Mouse (Mus musculus): ENCODE measurements around the gene Cdc42bpg. TPM values are rescaled to one million over a fixed set of nuclear protein-coding genes. Genes with fewer than 3 reads are reported as not detected.
"Not testable (repeated sequence)": the region's sequence is repeated elsewhere in the genome, so short reads cannot be mapped to it uniquely, and the experiment has no call there.

Gene Cdc42bpg
- polyA plus RNA-seq, 1 experiment, result 10.0 TPM

DNA sequence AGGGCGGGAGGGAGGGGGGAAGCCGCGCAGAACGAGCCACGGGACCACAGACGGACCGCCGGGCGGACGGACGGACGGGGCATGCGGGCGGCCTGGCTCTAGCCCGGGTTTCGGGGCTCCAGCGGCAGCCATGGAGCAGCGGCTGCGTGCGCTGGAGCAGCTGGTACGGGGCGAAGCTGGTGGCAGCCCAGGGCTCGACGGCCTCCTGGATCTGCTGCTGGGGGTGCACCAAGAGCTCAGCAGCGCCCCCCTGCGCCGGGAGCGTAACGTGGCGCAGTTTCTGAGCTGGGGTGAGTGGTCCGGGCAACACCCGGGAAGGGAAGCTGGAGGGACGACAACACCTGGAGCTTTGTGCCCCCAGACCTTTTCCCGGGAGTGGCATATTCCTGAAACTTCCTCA lies 330 bp downstream of the Cdc42bpg start:
- Histone ChIP-seq H3K27me3 (ENCODE audit: control insufficient read depth, insufficient read depth, insufficient read length) (no peaks in the 10 kb centered on the region), H3K36me3 (ENCODE audit: control insufficient read depth, insufficient read depth) (no peaks in the 10 kb centered on the region), H3K79me2 (ENCODE audit: control insufficient read depth, insufficient read depth) (no peaks in the 10 kb centered on the region), H3K4me2 (ENCODE audit: low read depth) (peak overlapping the region; percentile 69), H3K4me3 (peak overlapping the region; percentile 19), H3ac (ENCODE audit: control insufficient read depth, insufficient read length) (peak overlapping the region; percentile 15)
- TF ChIP-seq POLR2AphosphoS2 (IDR thresholded peaks at IDR 0.05; ENCODE audit: insufficient read length, low read depth) (peak; percentile 37), POLR2A (IDR thresholded peaks at IDR 0.05; ENCODE audit: insufficient read length, low read depth) (peak; percentile 54), MYOD1 (IDR thresholded peaks at IDR 0.05; ENCODE audit: control insufficient read depth in 1 of 3, insufficient read length in 2 of 3, low read depth in 2 of 3) (peak in 1 of 3 experiments; percentile 39), TCF3 (IDR thresholded peaks at IDR 0.05; ENCODE audit: insufficient read length, low read depth) (no peak), MAX (IDR thresholded peaks at IDR 0.05; ENCODE audit: low read depth) (no peak), E2F4 (IDR thresholded peaks at IDR 0.05; ENCODE audit: insufficient read depth) (no peak), CEBPB (IDR thresholded peaks at IDR 0.05; ENCODE audit: insufficient read depth, poor library complexity, severe bottlenecking) (no peak), MYOG (IDR thresholded peaks at IDR 0.05; ENCODE audit: control insufficient read depth in 1 of 3, insufficient read depth in 1 of 3, insufficient read length in 2 of 3, low read depth in 2 of 3) (peak in 2 of 3 experiments; percentile 53 to 79)

DNA sequence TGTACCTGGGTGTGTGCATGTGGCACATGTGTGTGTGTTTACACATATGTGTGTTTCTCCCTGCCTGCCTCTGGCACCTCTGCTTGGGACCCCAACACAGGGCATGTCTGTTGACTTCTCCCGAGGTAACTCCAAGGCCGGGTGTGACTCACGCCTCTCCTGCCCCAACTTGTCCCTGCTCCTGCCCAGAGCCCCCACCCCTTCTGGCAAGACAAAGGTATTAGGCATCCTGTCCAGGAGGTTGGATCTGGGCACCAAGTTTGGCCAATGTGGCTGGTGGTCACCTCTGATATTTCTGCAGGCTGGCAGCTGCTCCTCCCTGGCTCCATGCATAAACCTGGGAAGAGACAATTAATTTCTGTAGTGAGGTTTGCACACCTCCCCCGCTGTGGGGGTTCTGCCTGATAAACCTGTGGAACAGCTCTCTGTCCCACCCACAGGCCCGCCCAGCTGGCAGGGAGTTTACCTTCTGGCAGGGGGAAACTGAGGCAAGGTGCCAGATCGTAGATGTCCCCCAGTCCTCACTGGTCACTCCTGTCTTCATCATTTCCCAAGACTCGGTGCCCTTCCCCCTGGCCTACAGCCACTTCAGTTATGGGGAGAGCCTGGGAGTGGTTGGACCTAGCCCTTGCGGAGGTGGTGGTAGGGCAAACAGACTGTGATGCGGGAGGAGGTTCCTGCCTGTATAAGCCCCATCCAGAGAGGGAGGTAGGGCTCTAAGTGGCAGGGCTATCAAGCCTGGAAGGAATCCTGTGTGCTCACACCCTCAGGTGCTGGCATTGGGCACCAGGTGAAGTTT lies 1.7 kb downstream of the Cdc42bpg start:
- TF ChIP-seq MAX (IDR thresholded peaks at IDR 0.05; ENCODE audit: low read depth) (no peak), POLR2AphosphoS2 (IDR thresholded peaks at IDR 0.05; ENCODE audit: insufficient read length, low read depth) (no peak), POLR2A (IDR thresholded peaks at IDR 0.05; ENCODE audit: insufficient read length, low read depth) (no peak), SRF (IDR thresholded peaks at IDR 0.05; ENCODE audit: control insufficient read depth, insufficient read length, low read depth) (no peak), REST (IDR thresholded peaks at IDR 0.05; ENCODE audit: insufficient read depth, insufficient read length) (no peak), TCF3 (IDR thresholded peaks at IDR 0.05; ENCODE audit: insufficient read length, low read depth) (no peak), USF1 (IDR thresholded peaks at IDR 0.05; ENCODE audit: low read depth) (no peak), MYOG (IDR thresholded peaks at IDR 0.05; ENCODE audit: control insufficient read depth in 1 of 3, insufficient read depth in 1 of 3, insufficient read length in 2 of 3, low read depth in 2 of 3) (no peak), E2F4 (IDR thresholded peaks at IDR 0.05; ENCODE audit: insufficient read depth) (no peak), CEBPB (IDR thresholded peaks at IDR 0.05; ENCODE audit: insufficient read depth, poor library complexity, severe bottlenecking) (no peak), TCF12 (IDR thresholded peaks at IDR 0.05; ENCODE audit: insufficient read depth, poor library complexity, severe bottlenecking) (no peak), MYOD1 (IDR thresholded peaks at IDR 0.05; ENCODE audit: control insufficient read depth in 1 of 3, insufficient read length in 2 of 3, low read depth in 2 of 3) (no peak)
- H3K27me3 ChIP-seq (ENCODE audit: control insufficient read depth, insufficient read depth, insufficient read length), result no peaks in the 10 kb centered on the region
- H3K36me3 ChIP-seq (ENCODE audit: control insufficient read depth, insufficient read depth), result no peaks in the 10 kb centered on the region
- H3K79me2 ChIP-seq (ENCODE audit: control insufficient read depth, insufficient read depth), result no peaks in the 10 kb centered on the region
- H3K4me3 ChIP-seq, result no peak overlapping the region
- no peak overlapping the region for H3ac ChIP-seq (ENCODE audit: control insufficient read depth, insufficient read length)
- no peak overlapping the region for H3K4me2 ChIP-seq (ENCODE audit: low read depth)

DNA sequence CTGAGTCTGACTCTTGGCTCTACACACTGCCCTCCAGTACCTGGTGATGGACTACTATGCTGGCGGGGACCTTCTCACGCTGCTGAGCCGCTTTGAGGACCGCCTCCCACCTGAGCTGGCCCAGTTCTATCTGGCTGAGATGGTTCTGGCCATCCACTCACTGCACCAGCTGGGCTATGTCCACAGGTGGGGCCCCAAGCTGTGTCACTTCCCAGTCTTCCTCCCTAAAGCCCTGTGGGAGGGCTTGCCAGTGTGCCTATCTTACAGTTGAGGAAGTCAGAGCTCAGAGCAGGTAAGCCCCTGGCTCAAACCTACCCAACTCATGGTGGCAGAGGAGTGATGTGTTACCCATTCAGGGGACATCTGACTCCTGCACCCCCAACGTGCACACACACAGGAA lies 3.9 kb downstream of the Cdc42bpg start:
- Histone ChIP-seq H3K4me3 (no peak overlapping the region), H3K36me3 (ENCODE audit: control insufficient read depth, insufficient read depth) (no peaks in the 10 kb centered on the region), H3ac (ENCODE audit: control insufficient read depth, insufficient read length) (no peak overlapping the region)

DNA sequence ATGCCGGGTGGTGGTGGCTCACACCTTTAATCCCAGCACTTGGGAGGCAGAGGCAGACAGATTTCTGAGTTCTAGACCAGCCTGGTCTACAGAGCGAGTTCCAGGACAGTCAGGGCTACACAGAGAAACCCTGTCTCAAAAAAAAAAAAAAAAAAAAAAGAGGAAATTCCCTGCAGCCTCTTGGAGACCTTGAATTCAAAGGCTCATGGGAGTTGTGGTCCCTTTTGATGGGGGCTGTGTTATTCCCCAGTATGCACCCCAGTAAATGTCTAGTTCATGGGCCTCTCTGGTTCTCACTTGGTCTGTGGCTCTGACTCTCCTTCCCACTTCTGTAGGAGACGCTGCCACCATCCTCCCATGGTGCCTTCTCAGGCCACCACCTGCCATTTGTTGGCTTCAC lies 5.5 kb downstream of the Cdc42bpg start:
- not testable (repeated sequence) for H3K36me3 ChIP-seq (ENCODE audit: control insufficient read depth, insufficient read depth); H3K4me2 ChIP-seq (ENCODE audit: low read depth); H3ac ChIP-seq (ENCODE audit: control insufficient read depth, insufficient read length); H3K4me3 ChIP-seq; H3K79me2 ChIP-seq (ENCODE audit: control insufficient read depth, insufficient read depth); H3K27me3 ChIP-seq (ENCODE audit: control insufficient read depth, insufficient read depth, insufficient read length)

More for the DNA sequence above, 3.9 kb downstream of the Cdc42bpg start:
- Histone ChIP-seq H3K4me2 (ENCODE audit: low read depth) (no peak overlapping the region), H3K27me3 (ENCODE audit: control insufficient read depth, insufficient read depth, insufficient read length) (no peaks in the 10 kb centered on the region), H3K79me2 (ENCODE audit: control insufficient read depth, insufficient read depth) (no peaks in the 10 kb centered on the region)
- no peak for TF ChIP-seq CEBPB (IDR thresholded peaks at IDR 0.05; ENCODE audit: insufficient read depth, poor library complexity, severe bottlenecking)
- TF ChIP-seq POLR2A (IDR thresholded peaks at IDR 0.05; ENCODE audit: insufficient read length, low read depth), result no peak
- TF ChIP-seq MYOG (IDR thresholded peaks at IDR 0.05; ENCODE audit: control insufficient read depth in 1 of 3, insufficient read depth in 1 of 3, insufficient read length in 2 of 3, low read depth in 2 of 3), result no peak
- no peak for TF ChIP-seq MYOD1 (IDR thresholded peaks at IDR 0.05; ENCODE audit: control insufficient read depth in 1 of 3, insufficient read length in 2 of 3, low read depth in 2 of 3)
- no peak for TF ChIP-seq POLR2AphosphoS2 (IDR thresholded peaks at IDR 0.05; ENCODE audit: insufficient read length, low read depth)
- TF ChIP-seq SRF (IDR thresholded peaks at IDR 0.05; ENCODE audit: control insufficient read depth, insufficient read length, low read depth), result no peak

DNA sequence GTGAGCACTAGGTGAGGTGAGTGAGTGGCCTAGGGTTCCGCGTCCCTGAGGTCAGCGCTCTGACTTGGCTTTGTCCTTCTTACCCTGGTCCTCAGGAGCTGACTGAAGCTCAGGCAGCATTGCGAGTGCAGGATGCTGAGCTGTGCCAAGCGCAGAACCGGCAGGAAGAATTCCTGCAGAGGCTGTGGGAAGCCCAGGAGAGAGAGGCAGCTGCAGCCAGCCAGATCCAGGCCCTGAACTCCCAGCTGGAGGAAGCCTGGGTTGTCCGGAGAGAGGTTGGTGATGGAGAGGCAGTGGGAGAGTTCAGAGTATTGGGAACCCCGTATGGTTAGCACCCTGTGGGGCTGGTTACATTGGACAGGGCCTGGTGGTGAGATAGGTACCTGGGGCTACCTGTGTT lies 7.5 kb downstream of the Cdc42bpg start:
- Histone ChIP-seq H3K27me3 (ENCODE audit: control insufficient read depth, insufficient read depth, insufficient read length) (no peaks in the 10 kb centered on the region), H3K4me2 (ENCODE audit: low read depth) (no peak overlapping the region), H3K4me3 (no peak overlapping the region), H3K36me3 (ENCODE audit: control insufficient read depth, insufficient read depth) (no peaks in the 10 kb centered on the region), H3ac (ENCODE audit: control insufficient read depth, insufficient read length) (no peak overlapping the region), H3K79me2 (ENCODE audit: control insufficient read depth, insufficient read depth) (no peaks in the 10 kb centered on the region)
- TF ChIP-seq E2F4 (IDR thresholded peaks at IDR 0.05; ENCODE audit: insufficient read depth) (no peak), REST (IDR thresholded peaks at IDR 0.05; ENCODE audit: insufficient read depth, insufficient read length) (no peak), TCF3 (IDR thresholded peaks at IDR 0.05; ENCODE audit: insufficient read length, low read depth) (no peak), MYOG (IDR thresholded peaks at IDR 0.05; ENCODE audit: control insufficient read depth in 1 of 3, insufficient read depth in 1 of 3, insufficient read length in 2 of 3, low read depth in 2 of 3) (no peak), MAX (IDR thresholded peaks at IDR 0.05; ENCODE audit: low read depth) (no peak), USF1 (IDR thresholded peaks at IDR 0.05; ENCODE audit: low read depth) (no peak), MYOD1 (IDR thresholded peaks at IDR 0.05; ENCODE audit: control insufficient read depth in 1 of 3, insufficient read length in 2 of 3, low read depth in 2 of 3) (no peak), CEBPB (IDR thresholded peaks at IDR 0.05; ENCODE audit: insufficient read depth, poor library complexity, severe bottlenecking) (no peak), SRF (IDR thresholded peaks at IDR 0.05; ENCODE audit: control insufficient read depth, insufficient read length, low read depth) (no peak), TCF12 (IDR thresholded peaks at IDR 0.05; ENCODE audit: insufficient read depth, poor library complexity, severe bottlenecking) (no peak), POLR2AphosphoS2 (IDR thresholded peaks at IDR 0.05; ENCODE audit: insufficient read length, low read depth) (no peak), POLR2A (IDR thresholded peaks at IDR 0.05; ENCODE audit: insufficient read length, low read depth) (no peak)
